Mouse (Mus musculus) adipose tissue, adult 10 weeks (tissue): ENCODE measurements around the gene Rundc1. TPM values are rescaled to one million over a fixed set of nuclear protein-coding genes. Genes with fewer than 3 reads are reported as not detected.

Experiments used
- polyA plus RNA-seq: library from polyadenylated mRNA; stranded (reverse); fragments of 350-450 nt; fragmentation: Illumina TruSeq; extraction: RNeasy Lipid Tissue Mini Kit (QIAGEN cat#74804); gene quantifications from one replicate; pipeline ENCODE4 v1.2.3, GENCODE M21; 2014; ENCODE audit warnings: low read depth, low replicate concordance

Gene Rundc1
- polyA plus RNA-seq: 20.2 TPM

DNA sequence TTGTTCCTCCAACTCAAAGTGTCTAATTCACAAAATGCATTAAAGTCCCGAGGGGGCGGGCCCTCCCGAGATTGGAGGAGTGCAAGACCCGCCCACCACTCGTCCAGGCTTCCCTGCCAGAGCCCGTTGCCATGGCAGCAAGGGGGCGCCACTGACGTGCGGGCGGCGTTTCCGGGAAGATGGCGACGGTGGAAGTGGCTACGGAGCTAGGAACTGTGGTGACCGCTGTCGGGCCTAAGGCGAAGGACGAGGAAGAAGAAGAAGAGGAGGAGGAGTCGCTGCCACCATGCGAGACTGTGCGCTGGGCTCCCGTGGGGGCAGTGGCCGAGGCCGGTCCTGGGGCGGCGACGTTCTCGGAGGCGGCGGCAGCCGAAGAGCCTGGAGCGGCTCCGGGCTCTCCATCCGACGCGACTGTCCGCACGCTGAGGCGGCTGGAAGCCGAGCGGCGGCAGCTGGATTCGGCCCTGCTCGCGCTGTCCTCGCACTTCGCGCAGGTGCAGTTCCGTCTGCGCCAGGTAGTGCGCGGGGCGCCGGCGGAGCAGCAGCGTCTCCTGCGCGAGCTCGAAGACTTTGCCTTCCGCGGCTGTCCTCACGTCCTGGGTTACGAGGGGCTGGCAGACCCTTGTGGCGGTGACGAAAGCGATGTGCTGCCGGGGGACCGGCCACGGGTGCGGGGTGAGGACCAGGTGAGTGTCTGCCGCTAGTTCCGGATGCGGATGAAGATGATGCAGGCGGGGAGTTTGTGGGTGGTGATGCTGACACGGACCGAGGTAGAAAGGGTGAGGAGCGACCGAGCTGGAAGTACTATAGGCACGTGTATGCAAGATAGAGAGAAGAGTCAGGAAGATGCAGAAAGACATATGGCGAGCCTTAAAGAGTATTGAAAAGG lies at the start of gene Rundc1, which contains the start of gene Ptges3l:
Gene Rundc1, plus strand, starts transcription at position 161 of the 889 bp plus-strand sequence.
Gene Ptges3l, minus strand, starts transcription at position 409 of the 889 bp plus-strand sequence.

DNA sequence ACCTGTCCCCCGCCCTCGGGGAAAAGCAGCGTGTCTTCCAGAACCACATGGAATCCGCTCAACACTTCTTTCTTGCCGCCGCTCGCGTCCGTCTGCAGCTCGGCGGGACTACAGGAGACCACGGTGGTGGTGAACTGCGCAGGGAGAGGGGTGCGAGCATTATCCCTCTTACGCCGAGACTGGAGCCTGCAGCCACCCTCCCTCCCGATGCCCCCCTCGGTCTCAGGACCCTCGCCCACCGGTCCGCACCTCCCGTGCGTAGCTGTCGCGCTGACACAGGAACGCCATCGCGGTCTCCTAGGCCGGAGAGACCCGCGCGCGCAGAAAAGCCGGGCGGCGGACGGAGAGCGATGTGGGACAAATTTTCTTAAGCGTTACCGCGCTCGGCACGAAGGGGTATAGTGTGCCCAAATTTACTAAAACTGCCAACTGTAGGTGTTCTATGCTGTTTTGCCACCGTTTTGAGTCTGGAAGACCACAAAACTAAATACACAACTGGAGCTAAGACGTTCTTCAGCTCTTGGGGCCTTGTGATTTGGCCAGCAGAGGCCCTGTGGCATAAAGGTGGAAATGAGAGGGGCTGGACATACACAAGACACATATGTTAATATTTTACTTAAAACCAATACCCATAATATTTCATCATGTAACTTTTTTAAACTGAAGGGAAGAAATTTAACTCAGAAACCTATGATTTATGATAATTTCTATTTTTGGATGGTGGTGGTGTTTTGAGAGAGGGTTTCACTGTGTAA lies 7.6 kb upstream of the Rundc1 start, which contains the start of gene Aarsd1:
Gene Aarsd1, minus strand, starts transcription at position 515 of the 755 bp plus-strand sequence.

DNA sequence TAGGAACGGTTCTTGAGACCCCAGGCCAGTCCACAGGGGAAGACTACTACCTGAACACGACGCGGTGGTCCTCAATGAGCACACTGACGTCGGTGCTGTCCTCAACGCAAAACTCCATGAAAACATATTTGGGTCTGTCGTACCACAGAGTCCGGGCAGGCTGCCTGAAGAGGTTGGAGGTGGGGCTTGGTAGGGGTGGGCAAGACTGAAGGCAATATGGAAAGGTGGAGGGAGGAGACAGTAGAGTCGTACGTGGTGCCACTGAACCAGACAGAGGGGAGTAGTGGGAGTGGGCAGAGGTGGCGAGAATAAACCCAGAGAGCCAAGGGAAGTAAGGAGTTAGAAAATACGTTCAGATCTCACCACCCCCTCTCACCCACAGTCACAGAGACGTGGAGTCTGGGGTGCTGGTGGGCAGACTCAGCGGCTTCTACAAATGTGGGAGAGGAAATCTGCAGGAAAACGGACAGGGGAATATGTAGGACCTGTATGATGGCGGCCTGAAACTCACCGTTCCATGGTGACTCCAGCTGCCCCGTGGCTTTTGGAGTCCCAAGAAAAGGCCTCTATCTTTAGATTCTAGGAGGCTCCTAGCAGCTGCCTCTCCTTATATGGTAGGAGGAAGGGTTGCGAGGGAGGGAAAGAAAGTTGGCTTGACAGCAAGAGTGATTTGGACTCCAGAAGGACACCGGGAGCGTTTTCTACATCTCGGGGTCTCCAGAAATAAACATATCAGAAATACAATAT lies 607 bp upstream of the Rundc1 start, which contains the start of gene Gm27029:
Gene Gm27029, minus strand, starts transcription at position 692 of the 747 bp plus-strand sequence.

DNA sequence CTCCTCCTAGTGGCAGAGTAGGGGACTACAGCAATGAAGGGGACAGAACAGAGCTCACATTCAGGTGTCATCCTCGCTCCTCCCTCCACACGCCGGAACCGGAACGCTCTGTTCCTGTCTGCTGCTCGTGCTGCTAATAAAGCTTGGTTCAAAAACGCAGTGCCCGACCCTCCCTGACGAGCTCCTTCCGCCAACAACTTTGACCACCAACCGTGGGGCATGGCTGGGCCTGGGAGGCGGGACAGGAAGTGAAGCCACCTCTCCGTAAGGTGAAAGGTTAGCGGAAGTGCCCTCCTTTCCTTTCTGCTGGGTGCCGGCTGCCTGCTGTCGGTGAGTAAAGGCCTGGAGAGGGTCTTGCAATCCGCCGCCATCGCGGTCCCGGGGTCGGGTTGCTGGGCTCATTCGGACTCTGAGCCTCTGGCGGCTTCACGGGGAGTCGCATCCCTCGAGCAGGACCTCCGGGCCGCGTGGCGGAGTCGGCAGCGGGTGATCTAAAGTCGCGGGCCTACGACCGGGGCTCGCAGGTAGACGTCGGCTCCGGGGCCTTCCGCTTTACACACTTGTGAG lies 17.3 kb downstream of the Rundc1 start, which contains the start of gene Rpl27:
Gene Rpl27, plus strand, starts transcription at position 172 of the 567 bp plus-strand sequence.

DNA sequence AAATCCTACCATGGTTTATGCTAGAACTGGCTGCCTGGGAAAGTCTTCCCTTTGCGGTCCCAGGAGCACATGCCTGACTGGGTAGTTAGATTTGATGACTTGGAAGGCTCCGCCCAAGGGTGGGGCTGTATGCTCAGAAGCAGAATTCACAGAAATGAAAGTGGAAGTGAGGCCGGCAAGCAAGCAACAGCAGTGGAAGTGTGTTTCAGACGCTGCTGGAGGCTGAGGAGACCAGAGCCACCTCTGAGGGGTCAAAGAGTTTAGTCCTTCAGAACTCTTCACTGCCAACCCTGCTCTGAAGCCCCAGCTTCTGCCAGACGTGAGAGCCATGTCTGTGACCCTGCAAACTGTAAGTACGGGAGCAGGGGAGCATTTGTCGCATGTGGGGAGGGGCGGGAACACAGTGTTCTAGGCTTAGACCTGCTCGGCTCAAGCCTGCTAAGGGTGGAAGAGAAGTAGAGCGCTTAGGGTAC lies 23.4 kb downstream of the Rundc1 start, which contains the start of gene Ifi35:
Gene Ifi35, plus strand, starts transcription at position 134 of the 473 bp plus-strand sequence.

DNA sequence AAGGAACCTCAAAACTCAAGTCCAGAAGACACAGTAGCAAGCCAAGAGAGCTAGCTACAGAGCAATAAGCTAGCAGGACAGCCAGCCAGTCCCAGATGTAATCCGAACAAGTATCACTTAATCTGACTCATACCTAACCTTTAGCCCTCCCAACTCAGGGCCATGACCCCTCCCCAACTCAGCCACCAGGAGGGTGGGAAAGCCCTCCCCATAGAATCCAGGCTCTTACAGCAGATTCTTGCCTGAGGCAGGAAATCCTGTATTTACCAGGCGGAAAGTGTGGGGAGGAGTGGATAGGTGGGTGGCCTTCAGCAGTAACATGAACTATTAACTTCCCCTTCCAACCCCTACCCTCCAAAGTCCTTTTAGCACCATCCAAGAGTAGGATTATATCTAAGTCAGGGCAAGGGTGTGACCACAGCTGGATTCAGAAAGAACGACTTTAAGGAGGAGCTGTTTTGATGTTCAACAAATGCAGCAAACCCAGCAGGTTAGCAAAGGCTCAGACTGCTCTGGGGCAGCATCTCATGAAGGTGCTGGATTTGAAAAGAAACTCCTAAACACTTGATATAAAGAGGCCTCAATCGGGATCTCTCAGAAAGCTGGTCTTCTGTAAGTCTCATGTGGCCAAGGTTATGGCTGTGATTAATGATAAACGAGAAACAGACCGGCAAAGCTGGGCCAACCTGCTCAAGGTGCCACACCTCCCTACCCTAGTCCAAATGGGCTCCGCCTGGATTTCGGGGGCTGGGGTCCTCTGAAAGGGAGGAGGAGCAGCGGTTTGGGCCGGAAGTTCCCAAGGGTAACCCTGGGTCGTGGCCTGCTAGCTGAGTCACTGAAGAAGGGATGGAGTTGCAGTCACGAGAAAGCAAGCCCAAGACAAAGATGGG lies 39.6 kb downstream of the Rundc1 start, which contains the start of gene Rnd2:
Gene Rnd2, plus strand, starts transcription at position 789 of the 890 bp plus-strand sequence.

DNA sequence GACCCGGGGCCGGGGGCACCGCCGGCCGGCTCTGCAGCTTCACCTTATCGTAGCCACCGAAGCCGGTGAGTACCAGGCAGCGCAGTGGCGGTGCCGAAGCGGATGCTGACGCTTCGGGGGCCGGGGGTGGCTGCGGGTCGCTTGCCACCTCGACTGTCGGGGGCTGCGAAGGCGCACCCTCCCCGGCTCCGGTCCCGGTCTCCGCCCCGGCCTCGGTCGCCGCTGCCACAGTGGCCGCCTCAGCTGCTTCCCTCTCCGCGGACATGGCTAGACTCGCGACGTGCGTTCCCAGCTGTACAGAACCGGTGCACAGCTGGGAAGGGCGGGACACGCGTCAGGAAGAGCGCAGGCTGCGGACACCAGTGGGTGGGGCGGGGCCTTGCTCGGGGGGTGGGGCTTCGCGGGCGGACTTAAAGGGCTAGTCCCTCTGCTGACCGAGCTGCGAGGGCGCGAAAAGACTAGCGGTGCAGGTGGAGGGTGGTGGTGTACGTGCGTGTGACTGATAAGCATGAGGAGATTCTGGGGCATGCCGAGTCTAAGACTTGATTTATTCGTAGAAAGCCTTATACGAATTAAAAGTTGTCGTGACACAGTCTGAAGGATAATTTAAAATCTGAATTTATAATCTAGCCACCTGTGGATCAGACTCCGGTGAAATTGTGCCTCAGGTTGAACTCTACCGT lies 41.1 kb downstream of the Rundc1 start, which contains the start of gene Vat1:
Gene Vat1, minus strand, starts transcription at position 362 of the 683 bp plus-strand sequence.

Other genes with a start within 250 kb of the Rundc1 start
- not detected for gene Ccr10, start 249.6 kb upstream of the Rundc1 start, polyA plus RNA-seq
- gene Ezh1, start 198.6 kb upstream of the Rundc1 start, polyA plus RNA-seq: 45.0 TPM
- gene Ramp2, start 179.1 kb upstream of the Rundc1 start, polyA plus RNA-seq: 44.1 TPM
- 145 TPM for gene Vps25, start 171.4 kb upstream of the Rundc1 start, polyA plus RNA-seq
- gene Wnk4, start 164.5 kb upstream of the Rundc1 start, polyA plus RNA-seq: 14.0 TPM
- 3.1 TPM for gene Cntd1, start 146.1 kb upstream of the Rundc1 start, polyA plus RNA-seq
- 114 TPM for gene Coa3, start 146.0 kb upstream of the Rundc1 start, polyA plus RNA-seq
- 151 TPM for gene Becn1, start 122.8 kb upstream of the Rundc1 start, polyA plus RNA-seq
- gene Psme3, start 108.9 kb upstream of the Rundc1 start, polyA plus RNA-seq: 64.9 TPM
- 2.3 TPM for gene Aoc2, start 100.0 kb upstream of the Rundc1 start, polyA plus RNA-seq
- gene Aoc3, start 94.5 kb upstream of the Rundc1 start, polyA plus RNA-seq: 318 TPM
- 0.88 TPM for gene G6pc, start 57.5 kb upstream of the Rundc1 start, polyA plus RNA-seq
- gene Aarsd1, start 7.5 kb upstream of the Rundc1 start, polyA plus RNA-seq: 37.5 TPM
- 1.8 TPM for gene Gm27029, start 289 bp upstream of the Rundc1 start, polyA plus RNA-seq
- 19.3 TPM for gene Ptges3l, start 248 bp downstream of the Rundc1 start, polyA plus RNA-seq
- gene Rpl27, start 17.2 kb downstream of the Rundc1 start, polyA plus RNA-seq: 510 TPM
- 37.6 TPM for gene Ifi35, start 23.3 kb downstream of the Rundc1 start, polyA plus RNA-seq
- 13.9 TPM for gene Rnd2, start 39.9 kb downstream of the Rundc1 start, polyA plus RNA-seq
- gene Vat1, start 41.1 kb downstream of the Rundc1 start, polyA plus RNA-seq: 95.9 TPM
- 0.96 TPM for gene Brca1, start 126.9 kb downstream of the Rundc1 start, polyA plus RNA-seq
- gene Nbr1, start 127.1 kb downstream of the Rundc1 start, polyA plus RNA-seq: 93.6 TPM
- 24.1 TPM for gene Tmem106a, start 157.2 kb downstream of the Rundc1 start, polyA plus RNA-seq
- 1.4 TPM for gene Gm11634, start 174.2 kb downstream of the Rundc1 start, polyA plus RNA-seq
- 33.6 TPM for gene Rdm1, start 202.1 kb downstream of the Rundc1 start, polyA plus RNA-seq
- 21.8 TPM for gene Arl4d, start 240.5 kb downstream of the Rundc1 start, polyA plus RNA-seq